Mouse (Mus musculus) urinary bladder, postnatal 14 days (tissue): ENCODE results near the gene Setd5.
A peak's percentile ranks its signal among the peaks of the same experiment; 100 is the strongest.

Experiments
- DNase-seq: peaks from one replicate; pipeline ENCODE4 v3.0.0; 2021; ENCODE audit warnings: low spot score

The Setd5 gene

DNA sequence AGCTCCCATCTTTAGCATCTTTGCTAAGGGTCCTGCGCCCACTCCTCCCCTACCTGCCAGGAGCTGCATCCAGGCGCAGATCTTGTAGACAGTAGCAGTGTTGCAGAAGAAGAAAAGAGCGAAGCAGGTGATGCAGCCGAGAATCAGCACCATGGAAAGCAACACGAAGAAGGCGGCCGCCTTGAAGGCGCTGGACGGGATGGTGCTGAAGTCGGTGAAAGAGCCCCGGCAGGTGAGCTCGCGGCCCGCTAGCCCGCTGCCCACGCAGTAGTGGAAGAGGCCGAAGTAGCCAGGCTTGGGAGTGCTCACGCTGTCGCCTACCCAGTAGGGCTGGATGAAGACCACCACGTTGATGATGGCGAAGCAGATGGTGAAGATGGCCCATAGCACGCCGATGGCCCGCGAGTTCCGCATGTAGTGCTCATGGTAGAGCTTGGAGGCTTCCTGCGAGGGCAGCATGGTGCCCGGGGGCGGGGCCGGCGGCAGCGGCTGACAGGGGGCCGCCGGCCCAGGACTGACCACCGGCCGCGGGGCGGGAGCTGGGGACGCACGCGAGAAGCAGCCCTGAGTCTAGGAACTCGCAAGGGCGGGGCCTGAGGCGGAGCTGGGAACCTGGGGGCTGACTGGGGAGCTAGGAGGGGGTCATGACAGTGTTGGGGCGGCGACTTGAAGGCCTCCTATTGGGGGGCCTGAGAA, 116.7 kb downstream of the Setd5 start:
- peak; percentile 51 for DNase-seq

DNA sequence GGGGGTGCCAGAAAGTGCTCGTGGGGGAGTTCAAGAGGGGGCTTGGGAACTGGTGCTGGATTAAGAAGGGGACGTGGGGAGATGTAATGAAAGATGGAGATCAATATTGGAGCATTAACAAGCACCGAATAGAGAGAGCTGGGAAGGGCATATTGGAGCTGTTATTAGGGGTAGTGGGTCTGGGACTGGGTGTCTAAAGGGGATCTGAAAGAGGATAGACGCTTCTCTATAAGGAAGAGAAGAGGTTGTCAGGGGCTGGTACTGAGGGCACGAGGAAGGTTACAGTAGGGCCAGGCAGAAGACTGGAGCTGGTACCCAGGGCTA, 117.3 kb downstream of the Setd5 start:
- no peak for DNase-seq

DNA sequence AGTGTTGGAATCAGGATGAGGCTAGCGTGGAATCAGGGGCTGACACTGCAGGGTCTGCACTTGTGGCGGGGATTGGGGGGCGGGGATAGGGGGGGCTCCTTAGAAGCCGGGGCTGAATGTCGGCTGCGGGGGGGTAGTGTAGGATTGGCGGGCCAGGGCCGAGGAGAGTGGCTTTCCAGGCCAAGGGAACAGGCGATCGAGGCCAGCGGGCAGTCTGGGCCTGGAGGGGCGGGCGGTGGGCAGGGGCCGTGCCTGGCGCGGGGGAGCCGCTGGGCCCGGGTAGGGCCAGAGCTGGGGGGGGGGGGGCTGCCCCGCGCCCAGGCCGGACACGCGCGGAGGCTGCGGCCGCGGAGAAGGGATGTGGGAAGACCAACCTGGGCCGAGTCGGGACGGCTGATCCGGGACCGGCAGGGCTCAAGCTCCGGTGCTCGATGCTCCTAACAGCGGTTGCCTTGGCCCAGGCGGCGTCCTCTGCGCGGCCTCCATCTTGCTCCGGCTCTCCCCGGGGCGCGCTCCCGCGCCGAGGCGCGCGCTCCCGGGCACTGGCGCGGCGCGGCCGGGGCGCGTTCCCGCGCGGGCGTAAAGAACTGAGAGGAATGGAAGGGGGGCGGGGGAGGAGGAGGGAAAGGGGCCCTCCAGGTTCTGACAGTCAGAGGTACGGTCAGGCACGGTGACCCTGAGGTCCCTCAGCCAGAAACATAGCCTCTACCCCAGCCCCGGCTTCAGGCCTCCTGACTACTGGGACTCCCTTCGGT, 117.9 kb downstream of the Setd5 start, which contains the start of gene Lhfpl4:
Lhfpl4 (minus strand) TSS at position 544 of the 755 bp plus-strand sequence.
- no peak for DNase-seq

DNA sequence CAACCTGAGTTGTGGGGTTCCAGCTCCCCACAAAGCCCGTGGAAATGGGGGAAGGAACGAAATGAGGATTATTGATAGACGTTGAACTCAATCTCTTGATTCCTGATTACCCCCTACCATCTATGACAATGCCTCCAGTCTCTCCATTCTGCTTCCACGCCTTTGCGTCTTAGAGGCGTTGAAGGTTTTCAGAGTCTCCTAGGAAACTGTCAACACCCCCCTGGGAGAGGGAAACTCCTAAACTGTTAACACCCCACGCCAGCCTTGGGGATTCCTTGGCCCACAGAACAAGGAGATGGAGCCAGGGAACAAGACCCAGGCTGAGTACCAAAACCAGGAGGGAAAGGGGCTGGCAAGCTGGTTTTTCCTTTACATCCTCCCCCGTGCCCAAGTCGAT, 118.4 kb downstream of the Setd5 start:
- no peak for DNase-seq
